Mouse (Mus musculus) gastrocnemius, postnatal 25 days (tissue): ENCODE measurements at regions not wholly inside any gene's neighbourhood (a gene's known extent, or its start where the extent isn't known, plus 50 kb on each side); places are given as distances from the start of the nearest gene placed in this dataset.

ENCODE experiments used
- DNase-seq: peaks from one replicate; pipeline ENCODE4 v3.0.0; 2022

DNA sequence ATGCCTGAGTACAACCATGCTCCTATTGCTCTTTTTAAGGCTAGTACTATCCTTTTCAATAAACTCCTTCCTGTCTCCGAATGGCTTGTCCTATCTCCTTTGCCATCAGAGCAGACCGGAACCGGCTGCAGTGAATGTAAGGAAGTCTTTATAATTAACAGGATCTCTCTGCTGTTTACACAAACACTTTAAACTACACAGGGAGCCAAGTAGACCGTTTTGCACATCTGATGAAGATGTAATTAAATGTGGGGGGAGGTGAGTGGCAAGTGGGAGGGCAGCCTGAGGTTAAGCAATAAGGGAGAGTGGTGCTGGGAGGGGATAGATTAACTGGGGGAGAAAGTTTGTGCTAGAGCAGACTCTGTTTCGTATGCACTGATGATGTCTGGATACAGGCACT, 561.9 kb downstream of the Dhx35 start:
- DNase-seq: no peak

DNA sequence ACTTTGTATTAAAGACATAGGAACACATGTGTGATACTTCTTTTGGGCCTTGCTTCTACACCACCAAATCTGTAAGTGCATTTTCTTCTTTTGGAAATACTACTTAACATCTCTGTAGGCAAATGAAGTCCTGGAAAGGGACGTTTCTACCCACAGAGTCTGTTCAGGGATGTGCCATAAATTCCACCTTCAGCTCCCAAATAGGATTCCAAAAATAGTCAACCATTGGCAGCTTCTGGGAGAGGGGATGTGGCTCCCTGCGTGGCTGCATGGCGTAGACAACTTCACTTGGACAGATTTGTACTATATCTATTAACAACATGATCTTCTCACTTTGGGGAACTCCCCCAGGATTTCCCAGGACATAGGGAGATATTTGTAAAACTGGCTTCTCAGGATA, 566.8 kb downstream of the Dhx35 start:
- DNase-seq: no peak

DNA sequence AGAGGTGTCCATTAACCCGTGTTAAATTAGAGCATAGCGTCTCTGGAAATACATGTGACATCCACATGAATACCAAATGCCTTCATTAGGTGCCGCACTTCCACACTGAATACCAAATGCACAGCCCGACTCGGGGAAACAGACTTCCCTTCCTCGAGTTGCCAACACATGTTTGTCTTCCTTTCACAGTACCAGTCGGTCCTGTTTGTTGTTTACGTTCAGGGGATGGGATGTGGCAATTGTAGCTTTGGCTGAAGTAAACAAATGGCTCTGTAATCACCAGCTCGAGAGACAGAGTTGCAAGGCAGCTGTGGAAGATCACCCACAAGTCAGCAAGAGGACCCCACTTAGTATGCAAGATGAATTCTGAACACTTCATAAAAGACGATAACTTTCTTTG, 598.3 kb downstream of the Dhx35 start:
- no peak for DNase-seq

DNA sequence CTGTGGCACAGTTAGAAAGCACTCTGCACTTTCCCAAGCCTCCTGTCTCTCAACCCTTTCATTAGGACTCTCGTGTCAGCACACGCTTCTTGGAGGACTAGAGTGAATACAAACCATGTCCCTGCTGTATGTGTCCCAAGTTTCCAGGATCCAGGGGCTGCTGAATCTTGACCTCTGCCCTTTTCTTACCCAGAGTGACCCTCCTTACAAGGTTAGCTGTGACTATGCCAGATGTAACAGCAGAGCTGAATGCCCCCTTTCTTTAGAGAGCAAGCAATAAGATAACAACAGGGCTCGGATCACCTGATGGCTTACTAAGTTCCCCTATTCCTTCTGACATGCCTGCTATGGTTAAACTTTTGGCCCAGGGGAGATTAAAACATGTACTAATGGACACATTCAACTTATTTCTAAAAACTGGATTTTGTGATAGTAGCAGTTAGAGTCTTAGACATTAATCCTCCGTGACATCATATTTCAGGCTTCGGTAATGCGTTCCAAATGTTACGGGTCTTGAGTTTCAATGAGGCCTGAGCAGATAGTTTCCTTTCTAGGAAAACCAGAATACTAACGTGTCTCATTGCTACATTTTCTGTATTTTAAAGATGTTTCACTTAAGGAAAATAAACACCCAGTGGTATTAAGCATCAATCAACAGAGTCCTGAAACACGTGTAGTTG, 607.0 kb downstream of the Dhx35 start:
- DNase-seq: no peak

DNA sequence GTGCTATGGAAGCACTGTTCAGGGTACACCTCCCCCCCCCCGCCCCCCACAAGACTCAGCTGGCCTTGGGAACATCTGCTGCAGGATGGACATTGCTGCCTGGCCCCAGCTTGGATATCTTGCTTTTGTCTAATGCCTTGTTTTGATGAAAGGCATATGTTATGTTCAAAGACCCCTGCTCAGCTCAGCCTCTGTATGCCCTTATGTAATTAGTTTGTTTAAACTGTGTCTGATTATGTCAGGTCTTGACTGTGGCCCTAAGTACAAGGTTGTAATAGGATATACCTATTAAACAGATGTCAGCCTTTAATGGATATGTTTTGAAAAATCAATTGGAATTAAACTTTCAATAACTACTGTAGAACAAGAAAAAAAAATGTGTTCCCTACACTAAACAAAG, 610.3 kb downstream of the Dhx35 start:
- no peak for DNase-seq

DNA sequence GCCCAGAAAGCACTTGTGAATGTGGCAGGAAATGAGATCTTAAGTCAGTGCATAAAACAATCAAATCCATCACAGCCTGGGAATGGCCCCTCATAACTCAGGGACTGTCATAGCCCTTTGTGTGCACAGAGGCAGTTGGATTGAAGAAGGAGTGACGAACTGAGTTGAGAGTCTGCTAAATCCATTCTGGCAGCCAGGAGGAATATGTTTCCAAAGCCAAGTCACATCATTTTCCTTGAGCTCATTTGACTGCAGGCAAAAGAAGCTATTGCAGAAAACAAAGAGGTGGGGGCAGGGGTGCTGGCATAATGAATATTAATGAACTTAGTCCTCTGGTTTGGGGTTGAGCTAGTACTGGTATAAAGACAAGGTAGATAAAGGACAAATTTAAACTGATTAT, 620.0 kb downstream of the Dhx35 start:
- peak; percentile 19 for DNase-seq

DNA sequence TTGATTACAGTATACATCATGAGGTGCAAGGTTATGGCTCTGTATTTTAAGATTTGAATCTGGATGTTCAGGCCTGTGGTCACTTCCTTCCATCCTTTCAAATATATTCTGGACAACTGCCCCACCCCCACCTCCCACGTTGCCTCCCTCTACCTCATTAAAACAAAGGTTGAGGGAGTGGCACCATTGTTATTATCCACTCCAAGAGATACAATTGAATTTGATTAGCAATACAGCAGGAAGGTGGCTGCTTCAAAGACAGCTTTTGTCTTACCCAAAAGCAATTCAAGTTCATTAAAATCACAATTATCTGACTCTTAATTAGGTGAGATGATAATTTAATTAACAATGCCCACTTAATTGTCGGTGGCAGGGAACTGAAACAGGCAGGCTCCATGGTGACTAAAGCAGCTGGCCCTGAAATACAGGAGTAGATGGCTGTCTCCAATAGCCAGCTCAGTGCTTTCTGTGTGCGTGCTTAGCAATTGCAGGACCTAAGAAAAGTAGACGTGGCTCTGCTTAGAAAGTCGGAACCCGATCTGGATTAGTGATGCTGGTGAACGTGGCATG, 623.8 kb downstream of the Dhx35 start:
- no peak for DNase-seq

DNA sequence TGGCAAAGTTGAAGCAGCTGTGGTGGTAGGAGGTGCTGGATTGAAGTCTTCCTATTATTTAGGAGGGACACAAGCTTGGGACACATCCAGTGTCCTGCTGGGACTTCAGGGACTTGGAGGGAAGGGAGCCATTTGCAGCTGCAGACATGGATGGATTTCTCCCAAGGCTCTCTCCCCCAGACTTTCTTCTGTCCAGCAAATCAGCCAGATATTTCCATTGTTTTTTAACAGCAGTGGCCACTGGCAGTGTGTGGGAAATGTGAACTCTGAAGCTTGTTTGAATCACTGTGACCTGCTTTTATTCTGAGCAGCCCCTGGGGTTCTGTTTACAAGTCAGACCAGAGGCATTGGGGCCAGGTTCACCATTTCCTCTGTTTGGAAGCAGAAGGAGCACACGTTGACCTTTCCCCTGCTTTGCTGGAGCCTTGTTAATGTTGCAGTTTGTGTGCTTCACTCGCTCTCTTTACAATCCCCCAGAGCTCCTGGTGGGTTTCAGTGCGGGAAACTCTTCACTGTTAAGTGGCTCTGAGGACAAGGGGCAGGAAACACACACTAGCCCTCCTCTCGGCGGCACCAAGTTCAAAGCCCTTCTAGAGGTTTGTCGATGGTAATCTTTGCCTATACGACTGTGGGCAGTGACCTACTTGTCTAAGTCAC, 627.8 kb downstream of the Dhx35 start:
- peak; percentile 75 for DNase-seq

DNA sequence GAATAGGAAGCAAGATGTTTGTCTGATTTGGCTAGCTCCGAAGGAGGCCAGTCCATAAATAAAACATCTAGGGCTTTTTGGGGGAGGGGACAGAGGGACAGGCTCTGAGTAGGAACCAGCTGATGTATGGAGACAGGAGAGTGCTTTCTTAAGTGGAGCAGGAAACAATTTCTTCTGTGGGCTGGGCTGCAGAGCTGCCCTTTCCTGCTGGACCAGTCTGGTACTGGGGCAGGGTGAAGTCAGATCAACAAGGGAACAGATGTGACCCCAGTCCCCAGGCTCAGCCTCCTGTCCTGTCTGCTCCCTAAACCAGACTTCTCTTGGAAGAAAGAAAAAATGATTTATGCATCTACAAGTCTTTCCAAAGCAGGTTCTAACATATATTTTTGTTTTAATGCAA, 633.6 kb downstream of the Dhx35 start:
- no peak for DNase-seq

DNA sequence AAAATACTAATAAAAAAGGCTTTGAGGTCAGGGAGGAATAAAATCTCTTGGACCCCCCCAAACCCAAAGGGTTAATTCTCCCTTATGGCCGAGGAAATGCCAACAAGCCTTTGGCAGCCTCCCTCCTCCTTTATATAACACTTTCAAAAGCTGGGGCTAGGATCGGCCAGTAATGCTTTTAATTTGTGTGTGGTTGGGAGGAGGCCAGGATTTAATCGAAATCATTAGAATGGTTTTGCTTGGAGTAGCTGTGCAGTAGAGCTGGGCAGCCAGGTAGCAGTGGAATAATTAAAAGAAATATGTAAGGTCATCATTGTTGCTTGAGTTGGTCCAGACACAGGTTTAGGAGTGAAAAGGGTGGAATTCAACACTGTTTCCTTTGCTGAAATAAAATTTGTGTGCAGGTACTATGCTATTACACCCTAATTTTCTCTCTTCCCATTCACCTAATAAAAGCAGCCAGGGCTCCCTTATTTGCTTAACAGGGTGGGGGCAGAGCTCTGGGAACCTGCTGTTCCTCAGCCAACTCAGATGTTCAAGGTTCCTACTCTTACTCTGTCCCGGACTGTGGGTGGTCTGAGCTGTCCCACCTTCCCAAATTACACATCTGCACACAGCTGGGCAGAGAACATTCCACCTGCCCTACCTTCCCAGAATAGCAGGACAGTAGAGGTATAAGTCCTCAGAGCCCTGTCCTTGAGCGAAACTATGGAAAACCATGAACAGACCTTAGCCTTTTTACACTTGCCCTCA, 636.1 kb downstream of the Dhx35 start:
- no peak for DNase-seq

DNA sequence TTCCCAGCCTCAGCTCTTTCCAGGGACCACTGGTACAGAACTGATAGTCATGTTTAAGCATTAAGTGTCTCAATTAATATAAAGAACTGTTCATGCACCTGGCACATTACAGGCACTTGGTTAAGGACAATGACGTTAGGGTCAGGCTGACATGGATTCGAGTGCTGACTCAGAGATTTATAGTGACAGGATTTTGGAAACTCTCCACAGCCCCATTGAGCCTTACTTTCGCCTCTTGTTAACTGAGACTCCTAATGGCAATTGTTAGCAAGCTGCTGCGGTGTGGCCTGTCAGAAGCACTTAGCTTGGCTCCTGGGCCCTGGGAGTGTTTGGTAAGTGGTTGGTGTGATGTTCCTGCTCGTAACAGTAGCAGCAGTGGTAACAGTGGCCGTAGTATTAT, 644.4 kb downstream of the Dhx35 start:
- no peak for DNase-seq

DNA sequence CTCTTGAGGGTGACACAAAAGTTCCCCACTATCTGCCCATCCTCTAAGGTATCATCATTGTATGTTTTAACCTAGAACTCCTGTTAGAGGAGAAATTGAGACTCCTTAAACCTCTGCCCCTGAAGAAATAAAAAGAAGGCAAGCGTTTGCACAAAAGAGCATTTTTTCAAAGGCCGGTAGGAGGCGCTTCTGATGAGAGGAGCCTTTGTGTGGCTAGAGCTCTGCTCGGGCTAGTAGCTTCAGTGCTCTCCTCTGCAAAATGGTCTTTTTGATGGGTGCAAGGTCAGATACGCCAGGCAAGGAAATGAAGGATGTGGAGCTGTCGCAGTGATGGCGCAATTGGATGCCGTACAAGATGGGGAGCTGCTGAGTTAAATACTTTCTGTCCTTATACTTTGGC, 649.0 kb downstream of the Dhx35 start:
- DNase-seq: no peak

DNA sequence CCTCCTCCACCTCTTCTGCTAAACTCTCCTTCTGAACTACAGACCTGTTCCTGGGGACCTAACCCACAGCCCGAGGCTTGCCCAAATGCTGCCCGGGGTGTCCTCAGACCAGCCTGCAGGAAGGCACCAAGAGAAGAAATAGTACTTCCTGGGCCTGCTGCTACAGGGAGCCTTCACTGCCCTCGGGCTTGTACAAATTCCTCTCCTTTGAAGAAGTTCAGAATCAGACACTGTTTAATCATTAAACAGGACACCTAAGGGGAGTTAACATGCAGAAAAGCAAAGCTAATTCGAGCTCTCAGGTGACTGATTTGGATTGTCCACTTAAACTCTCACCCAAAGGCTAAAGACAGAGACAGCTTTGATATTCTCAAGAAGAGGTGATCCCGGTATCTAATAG, 651.8 kb downstream of the Dhx35 start:
- no peak for DNase-seq

DNA sequence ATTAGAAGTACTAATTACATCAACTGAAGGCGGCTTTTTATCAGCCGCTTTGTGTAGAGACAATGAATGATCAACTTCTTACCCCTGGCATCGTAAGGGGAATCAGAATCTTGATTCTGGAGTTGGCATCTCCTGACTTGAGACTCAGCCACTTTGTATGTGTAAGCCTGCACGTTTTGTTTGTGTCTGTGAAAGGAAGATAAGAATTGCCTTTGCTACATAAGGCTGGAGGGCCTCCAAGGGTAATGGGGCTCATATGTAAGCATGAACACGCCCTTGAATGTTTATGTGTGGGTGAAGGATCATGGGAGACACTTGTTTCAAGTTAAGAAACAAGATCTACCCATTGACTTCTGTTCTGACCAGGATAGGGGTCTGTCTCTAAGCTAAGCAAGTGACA, 652.3 kb downstream of the Dhx35 start:
- DNase-seq: no peak

DNA sequence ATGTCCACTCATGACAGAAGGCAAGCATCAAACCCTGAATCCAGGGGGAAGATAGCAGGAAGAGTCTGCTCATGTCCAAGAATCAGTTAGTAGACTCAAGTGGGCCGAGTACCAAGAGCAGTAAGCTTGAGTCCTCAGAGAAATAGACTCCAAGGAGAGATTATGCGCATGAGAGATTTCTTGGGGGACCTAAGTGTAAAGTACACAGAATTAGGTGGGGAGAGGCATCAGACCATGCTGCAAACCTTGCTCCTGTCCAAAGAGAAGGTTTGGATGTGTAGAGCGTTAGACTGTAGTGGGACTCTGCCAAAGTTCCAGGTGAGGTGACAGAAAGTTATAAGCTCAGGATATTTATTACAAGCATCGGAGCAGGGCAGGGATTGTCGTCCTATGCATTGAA, 654.4 kb downstream of the Dhx35 start:
- DNase-seq: no peak

DNA sequence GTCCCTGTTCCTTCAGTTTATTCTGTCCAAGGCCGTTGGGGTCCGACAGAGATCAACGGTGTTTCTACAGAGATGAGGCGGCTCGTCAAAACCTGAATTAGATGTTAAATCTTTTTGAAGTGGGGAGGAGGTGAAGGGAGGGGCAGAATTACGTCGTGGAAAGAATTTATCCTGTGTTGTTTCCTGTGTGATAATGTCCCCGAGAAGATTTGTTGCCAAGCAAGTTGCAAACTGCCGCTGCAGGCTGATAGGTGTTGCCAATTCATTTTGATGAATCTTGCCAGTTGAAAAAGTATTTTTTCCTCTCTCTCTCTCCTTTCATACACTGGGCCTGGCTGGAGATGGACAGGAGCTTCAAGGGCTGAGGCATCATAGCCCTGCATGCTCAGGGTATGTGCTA, 656.8 kb downstream of the Dhx35 start:
- no peak for DNase-seq

DNA sequence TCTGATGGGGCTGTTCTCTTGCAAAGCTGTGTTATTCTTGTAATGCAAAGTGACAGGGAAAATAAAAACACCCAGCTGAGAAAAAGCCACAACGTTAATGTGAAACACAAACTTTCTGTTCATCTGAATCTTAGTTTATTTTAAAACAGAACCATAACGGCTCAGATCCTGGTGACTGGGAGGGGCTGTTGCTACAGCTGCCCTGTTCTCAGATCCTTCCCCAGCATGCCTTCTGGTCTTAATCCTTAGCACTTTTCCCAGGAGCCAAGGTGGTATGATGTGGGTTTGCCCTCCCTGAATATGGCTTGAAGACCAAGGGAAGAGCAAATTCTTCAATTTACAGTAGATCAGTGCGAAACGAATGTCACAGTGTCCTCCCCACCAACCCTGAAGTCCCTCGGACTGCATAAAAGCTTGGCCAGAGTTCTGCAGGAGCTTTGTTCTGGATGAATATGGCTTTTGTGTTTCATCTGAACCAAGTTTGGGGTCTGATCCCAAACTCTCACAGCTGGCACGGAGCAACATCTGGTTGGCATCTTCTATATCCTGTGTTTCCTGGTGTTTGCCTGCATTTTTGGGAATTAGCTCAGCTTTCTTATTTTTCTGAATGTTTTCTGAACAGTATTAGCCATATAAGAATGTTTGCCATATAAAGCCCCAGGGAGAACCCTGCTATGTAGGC, 686.9 kb downstream of the Dhx35 start:
- no peak for DNase-seq

DNA sequence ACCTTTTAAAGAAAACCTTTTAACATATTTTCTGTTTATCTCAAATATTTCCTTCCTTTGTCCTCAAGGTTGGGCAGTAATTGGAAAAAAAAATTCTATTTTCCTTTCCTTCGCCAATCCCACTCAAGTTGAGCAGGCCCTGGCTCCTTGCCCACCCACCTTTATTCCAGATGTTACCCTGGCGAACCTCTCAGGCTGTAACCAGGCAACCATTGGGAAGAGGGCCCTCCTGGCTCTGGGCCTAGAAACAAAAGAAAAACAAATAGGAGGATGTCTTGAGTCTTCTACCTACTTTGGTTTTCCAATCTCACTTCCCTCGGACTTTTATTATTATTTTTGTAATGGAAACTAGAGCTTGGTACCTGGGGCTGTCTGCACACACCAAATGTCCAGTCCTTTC, 696.5 kb downstream of the Dhx35 start:
- peak; percentile 69 for DNase-seq

DNA sequence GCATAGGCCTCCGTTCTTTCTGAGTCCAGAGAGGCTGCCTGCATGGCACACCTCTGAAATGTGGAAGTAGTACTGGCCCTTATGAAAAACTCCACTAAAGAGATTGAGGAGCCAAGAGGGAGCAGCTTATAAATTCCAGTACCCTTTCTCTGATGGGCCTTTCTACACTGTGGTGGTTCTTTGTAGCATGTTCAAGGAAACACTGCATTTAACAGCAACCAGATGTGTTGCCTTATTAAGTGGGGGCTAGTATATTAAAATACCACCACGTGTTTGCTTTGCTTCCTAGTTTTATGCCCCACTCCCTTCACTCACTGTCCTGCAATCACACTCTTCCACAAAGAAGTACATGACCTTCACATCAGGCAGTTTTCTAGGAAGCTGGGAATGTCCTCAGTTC, 704.1 kb downstream of the Dhx35 start:
- DNase-seq: no peak

DNA sequence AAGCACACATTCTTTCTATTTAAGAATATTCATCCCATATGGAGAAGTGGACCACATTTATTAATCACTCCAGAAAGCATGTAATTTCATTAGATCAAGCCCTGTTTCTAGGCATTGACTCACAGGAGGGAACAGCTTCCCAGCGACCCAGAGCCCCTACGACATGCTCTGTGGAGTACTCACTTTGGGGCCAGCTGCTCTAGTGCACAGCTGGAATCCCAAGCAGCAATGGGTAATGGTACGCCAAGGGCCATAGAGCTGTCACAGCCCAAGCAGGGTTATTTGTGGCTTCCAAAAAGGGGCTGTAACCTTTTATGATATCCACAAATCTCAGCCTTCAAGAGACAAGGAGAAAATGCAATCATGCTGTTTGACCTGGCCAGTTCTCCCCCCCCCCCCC, 706.4 kb downstream of the Dhx35 start:
- DNase-seq: no peak

DNA sequence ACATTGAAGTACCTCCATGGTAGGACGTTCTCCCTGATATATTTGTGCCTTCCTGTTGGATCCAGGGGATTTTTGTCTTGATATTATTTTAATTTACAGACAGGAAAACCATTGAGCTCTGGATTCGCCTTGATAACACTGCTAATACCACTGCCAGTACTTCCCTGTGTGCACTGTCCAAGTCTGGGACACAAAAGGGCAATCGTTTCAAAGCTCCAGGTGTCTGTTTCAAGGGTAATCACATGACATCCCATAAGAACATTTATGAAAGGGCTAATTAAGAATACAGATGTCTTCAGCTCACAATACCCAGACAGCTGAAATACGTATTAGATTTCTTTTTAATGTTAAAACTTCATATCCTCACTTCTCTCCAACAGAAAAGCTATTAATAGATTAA, 724.5 kb downstream of the Dhx35 start:
- DNase-seq: peak; percentile 15

DNA sequence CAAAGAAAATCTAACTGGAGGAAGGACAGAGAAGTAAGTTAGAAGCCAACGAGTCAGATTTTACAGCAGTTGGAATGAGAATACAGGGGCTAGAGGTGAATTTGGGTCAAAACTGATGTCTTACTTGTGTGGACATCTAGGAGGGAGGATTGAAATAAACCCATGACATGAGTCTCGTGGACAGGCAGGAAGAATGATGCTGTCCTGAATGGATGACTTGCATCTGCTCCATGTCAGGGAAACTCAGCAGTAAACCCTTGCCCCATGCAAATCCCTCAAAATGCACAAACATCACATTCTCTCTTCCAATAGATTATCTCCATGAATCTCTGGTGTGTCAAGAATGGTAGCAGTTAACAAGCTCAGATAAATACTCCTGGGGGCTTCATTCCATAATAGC, 729.1 kb downstream of the Dhx35 start:
- DNase-seq: no peak

DNA sequence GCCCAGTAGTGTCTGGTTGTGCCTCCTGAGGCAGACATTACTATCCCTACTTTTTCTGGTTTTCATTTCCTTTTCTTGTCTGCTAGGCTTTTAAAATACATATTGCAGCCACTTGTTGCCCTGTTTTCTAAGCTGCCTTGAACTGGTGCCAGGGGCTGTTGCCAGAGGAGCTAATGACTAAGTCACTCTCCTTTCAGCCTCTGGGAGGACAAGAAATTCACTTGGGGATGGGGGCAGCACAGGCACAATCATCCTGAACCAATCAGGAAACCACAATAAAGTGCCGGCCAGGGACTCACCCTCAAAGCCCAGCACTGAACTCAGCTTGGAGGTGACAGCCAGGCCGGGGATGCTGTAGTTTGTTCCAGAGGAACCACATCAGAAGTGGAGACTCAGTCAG, 740.3 kb downstream of the Dhx35 start:
- peak; percentile 64 for DNase-seq
